Mouse (Mus musculus) kidney, adult 11 months (tissue): ENCODE results near the gene Olfr1555-ps1.
"Not testable (repeated sequence)": the region's sequence is repeated elsewhere in the genome, so short reads cannot be mapped to it uniquely, and the experiment has no call there.

ENCODE experiments used
- DNase-seq: peaks from one replicate; pipeline ENCODE4 v3.0.0; 2022

The Olfr1555-ps1 gene

GRCm38 (mm10) chr19:12170062-12170599 is at the start of gene Olfr1555-ps1:
Olfr1555-ps1 (minus strand) TSS chr19:12170112.
- not testable (repeated sequence) for DNase-seq

- no peak for DNase-seq
Measured at GRCm38 (mm10) chr19:12200334-12200733, 30.4 kb upstream of the Olfr1555-ps1 start, which contains the start of gene Olfr1431. Olfr1431 (plus strand) TSS chr19:12200634.

- not testable (repeated sequence) for DNase-seq
Measured at GRCm38 (mm10) chr19:12199076-12199475, 29.2 kb upstream of the Olfr1555-ps1 start.

DNA sequence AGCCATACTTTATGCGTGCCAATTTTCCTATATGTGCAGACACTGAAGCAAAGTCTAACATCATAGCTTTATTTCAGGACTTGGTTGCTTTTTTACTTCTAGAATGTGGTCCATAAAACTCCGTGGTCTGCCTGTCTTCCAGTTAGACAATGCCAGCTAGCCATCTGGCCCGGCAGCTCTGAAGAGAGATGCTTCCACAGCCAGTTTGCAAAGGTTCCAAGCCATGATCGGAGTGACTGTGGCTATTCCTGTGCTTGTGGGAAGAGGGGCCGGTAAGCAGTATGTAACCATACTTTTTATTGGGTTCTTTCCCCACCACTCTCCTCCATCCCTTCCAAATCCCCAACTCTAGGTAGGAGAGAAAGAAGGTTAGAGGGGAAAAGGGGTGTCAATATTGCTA is 5.5 kb upstream of the Olfr1555-ps1 start:
- not testable (repeated sequence) for DNase-seq

GRCm38 (mm10) chr19:12145452-12145851 is 24.5 kb downstream of the Olfr1555-ps1 start:
- no peak for DNase-seq

DNA sequence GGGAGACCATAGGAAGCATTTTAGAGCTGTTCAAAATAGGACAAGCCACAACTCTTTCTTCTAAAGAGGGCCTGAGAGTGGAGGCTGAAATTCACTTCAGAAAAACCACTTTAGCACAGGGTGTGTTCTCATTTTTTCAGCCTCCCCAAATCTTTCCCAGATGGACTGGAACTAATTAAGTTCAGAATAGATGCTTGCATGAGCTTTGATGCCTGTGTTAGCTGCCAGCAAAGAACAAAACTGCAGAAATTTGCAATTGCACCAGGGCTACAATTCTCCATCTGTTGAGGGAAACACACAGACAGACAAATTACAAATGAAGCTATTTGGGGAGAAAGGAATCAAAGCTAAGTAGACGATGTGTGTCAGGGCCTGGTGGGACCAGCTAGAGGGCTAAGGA is 26.6 kb downstream of the Olfr1555-ps1 start:
- DNase-seq: no peak

DNA sequence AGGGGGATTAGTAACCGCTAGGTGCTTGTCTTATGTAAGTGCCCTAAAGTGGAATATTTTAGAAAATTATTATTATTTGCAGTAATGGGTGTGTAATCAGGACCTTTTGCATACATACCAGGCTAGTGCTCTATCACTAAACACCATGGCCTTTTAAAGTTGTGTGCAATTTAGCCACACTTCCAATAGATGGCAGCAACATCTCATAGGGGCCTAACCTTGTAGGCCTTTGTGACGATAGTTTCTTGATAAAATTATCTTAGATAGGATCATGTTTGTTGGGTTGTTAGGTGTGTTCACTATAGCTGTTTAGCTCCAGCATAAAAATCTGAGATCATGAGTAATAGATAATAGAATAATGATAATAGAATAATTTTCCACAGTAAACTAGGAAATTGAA is 35.6 kb downstream of the Olfr1555-ps1 start:
- DNase-seq: no peak

GRCm38 (mm10) chr19:12123103-12123502 is 46.8 kb downstream of the Olfr1555-ps1 start, which contains the start of gene Olfr76:
Olfr76 (minus strand) TSS chr19:12123203.
- DNase-seq: no peak

GRCm38 (mm10) chr19:12116464-12116863 is 53.4 kb downstream of the Olfr1555-ps1 start:
- DNase-seq: no peak

DNA sequence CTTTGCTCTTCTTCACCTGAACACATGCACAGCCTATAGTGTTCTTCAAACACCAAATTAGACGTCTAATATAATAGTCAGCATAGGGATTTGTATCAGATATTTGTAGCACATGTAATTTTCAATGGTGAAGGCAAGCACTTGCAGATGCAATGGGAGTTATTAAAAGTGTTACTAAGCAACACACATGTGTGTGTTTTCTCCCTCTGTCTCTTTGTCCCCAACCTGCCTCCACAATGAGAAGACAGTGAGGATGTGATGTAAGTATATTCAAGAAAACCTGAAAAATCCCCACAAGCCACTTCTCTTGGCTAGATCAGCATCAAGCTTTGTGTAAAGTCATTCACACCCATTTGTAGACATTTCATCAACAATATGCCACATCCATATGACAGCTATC is 54.1 kb downstream of the Olfr1555-ps1 start, which contains the start of gene Olfr1428:
Gene Olfr1428 (minus strand): TSS at position 101 of the 400 bp plus-strand sequence.
- no peak for DNase-seq
